Mouse (Mus musculus) lung, embryonic 15.5 days (tissue): ENCODE data around the gene Rnf224. TPM values are rescaled to one million over a fixed set of nuclear protein-coding genes. Genes with fewer than 3 reads are reported as not detected.

Source experiments
- ATAC-seq: fragments of 200-750 bp; cut with Nextera tagmentation; 2 replicates; pipeline ENCODE4 v1.8.0; 2017; ENCODE audit warnings: moderate number of reproducible peaks, borderline replicate concordance; ENCODE audit not compliant: low FRiP score, low TSS enrichment; ENCODE audit errors: extremely low read depth
- H3K27ac ChIP-seq: fragments of 300-500 bp; sonication (generic); 2 replicates; pipeline ENCODE4 v1.5.1; 2015; ENCODE audit warnings: moderate library complexity, mild to moderate bottlenecking, inconsistent platforms
- H3K27me3 ChIP-seq: fragments of 300-500 bp; sonication (generic); 2 replicates; pipeline ENCODE4 v1.6.1; 2015; ENCODE audit warnings: inconsistent platforms
- H3K36me3 ChIP-seq: fragments of 300-500 bp; sonication (generic); 2 replicates; pipeline ENCODE4 v1.6.1; 2015; ENCODE audit warnings: inconsistent platforms
- H3K4me1 ChIP-seq: fragments of 300-500 bp; sonication (generic); 2 replicates; pipeline ENCODE4 v1.6.1; 2015; ENCODE audit warnings: inconsistent platforms
- H3K4me2 ChIP-seq: fragments of 300-500 bp; sonication (generic); 2 replicates; pipeline ENCODE4 v1.6.1; 2015; ENCODE audit warnings: inconsistent platforms, mild to moderate bottlenecking, moderate library complexity
- H3K4me3 ChIP-seq: fragments of 300-500 bp; sonication (generic); 2 replicates; pipeline ENCODE4 v1.5.1; 2015; ENCODE audit warnings: mild to moderate bottlenecking, inconsistent platforms
- H3K9ac ChIP-seq: fragments of 300-500 bp; sonication (generic); 2 replicates; pipeline ENCODE4 v1.6.1; 2015; ENCODE audit warnings: inconsistent platforms
- H3K9me3 ChIP-seq: fragments of 300-500 bp; sonication (generic); 2 replicates; pipeline ENCODE4 v1.6.1; 2016; ENCODE audit warnings: inconsistent platforms
- WGBS: fragments of 180-500 bp; shearing (Covaris S2); methylation state at CpG from one replicate; pipeline ENCODE4 v1.1.7; 2015; 5-methylcytosine and 5-hydroxymethylcytosine counted together
- polyA plus RNA-seq: library from polyadenylated mRNA; unstranded; fragments of >200 nt; fragmentation: Nextera tagmentation; extraction: Ambion mirVana; gene quantifications from 2 replicates; pipeline ENCODE4 v1.2.1, GENCODE M21; 2015

Rnf224 gene
- polyA plus RNA-seq, 1 experiment from 2014 or later: not detected

- Histone ChIP-seq H3K4me3 (peak within 1 kb of the TSS; percentile 98), H3K4me2 (peak within 1 kb of the TSS; percentile 76), H3K4me1 (peaks cover 33% of the 10 kb centered on the region), H3K27ac (peak within 1 kb of the TSS; percentile 99), H3K36me3 (peaks cover 7% of the 10 kb centered on the region), H3K27me3 (no peaks in the 10 kb centered on the region), H3K9me3 (no peaks in the 10 kb centered on the region), H3K9ac (peak within 1 kb of the TSS; percentile 95)
- ATAC-seq: no peak
- WGBS: 0% methylated on average over 17 of the region's 17 CpGs
These were observed 12.2 kb downstream of the Rnf224 start, which contains the start of gene Tubb4b for GRCm38 (mm10) chr2:25224492-25224765. Gene Tubb4b (minus strand): TSS chr2:25224702.

DNA sequence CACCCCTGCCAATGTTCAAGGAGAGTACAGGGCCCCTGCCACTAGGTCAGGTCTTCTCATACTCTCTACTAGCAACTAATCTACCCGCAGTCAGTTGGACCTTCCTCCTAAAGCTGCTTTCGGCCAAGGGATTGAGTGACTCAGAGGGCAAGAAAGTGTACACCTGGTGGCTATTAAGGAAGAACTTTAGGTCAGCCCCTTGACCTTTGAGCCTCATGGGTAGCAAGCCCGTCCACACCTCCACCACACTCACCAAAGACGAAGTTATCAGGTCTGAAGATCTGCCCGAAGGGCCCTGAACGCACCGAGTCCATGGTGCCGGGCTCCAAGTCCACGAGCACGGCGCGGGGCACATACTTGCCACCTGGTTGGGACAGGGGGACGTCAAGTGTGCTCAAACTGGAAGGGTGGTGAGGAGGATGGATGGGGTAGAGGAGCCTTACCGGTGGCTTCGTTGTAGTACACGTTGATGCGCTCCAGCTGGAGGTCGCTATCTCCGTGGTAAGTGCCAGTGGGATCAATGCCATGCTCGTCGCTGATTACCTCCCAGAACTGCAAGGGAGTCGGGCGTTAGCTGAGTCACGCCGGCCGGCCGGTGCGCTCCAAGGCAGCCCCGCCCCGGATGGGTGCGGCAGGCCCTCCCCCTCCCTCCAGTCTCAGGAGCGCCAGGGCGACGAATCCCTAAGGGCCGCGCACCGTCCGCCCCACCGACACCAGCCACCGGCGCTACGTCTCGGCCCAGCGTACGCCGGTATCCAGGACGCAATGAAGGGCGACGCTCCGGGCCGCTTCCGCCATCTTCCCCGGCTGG lies 12.7 kb downstream of the Rnf224 start:
- Histone ChIP-seq H3K36me3 (peaks cover 7% of the 10 kb centered on the region), H3K4me2 (peak overlapping the region; percentile 76), H3K27me3 (no peaks in the 10 kb centered on the region), H3K4me1 (peaks cover 32% of the 10 kb centered on the region), H3K27ac (peak overlapping the region; percentile 99), H3K9me3 (no peaks in the 10 kb centered on the region), H3K9ac (peak overlapping the region; percentile 95), H3K4me3 (peak overlapping the region; percentile 98)
- peak; percentile 41 for ATAC-seq
- under 1% methylated on average over 53 of the region's 53 CpGs for WGBS

DNA sequence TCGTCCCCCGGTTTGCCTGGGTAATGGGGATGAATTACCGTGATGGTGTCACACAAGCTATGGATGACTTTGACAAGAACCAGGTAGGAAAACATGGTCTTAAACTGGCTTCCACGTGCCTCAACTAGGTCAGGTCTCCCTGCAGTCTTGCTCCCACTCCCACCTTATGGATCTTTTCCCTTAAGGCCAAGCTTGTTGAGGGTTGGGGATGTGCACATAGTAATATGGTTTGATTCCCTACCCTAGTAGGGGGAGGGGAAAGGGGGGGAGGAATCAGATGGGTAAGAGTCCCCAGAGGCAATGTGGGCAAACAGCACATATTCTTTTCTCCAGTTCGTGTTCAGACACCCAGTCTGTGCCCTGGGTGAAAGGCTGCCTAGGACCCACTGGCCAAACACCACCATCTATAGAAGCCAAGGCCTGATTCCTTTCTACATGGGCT lies 15.2 kb downstream of the Rnf224 start:
- no peak overlapping the region for H3K9ac ChIP-seq
- ATAC-seq: no peak
- H3K4me2 ChIP-seq: no peak overlapping the region
- no peak overlapping the region for H3K27ac ChIP-seq
- 71% methylated on average over 5 of the region's 5 CpGs for WGBS
- H3K27me3 ChIP-seq: no peaks in the 10 kb centered on the region
- H3K9me3 ChIP-seq: no peaks in the 10 kb centered on the region
- H3K36me3 ChIP-seq: peaks cover 7% of the 10 kb centered on the region
- no peak overlapping the region for H3K4me3 ChIP-seq
- H3K4me1 ChIP-seq: peaks cover 22% of the 10 kb centered on the region

DNA sequence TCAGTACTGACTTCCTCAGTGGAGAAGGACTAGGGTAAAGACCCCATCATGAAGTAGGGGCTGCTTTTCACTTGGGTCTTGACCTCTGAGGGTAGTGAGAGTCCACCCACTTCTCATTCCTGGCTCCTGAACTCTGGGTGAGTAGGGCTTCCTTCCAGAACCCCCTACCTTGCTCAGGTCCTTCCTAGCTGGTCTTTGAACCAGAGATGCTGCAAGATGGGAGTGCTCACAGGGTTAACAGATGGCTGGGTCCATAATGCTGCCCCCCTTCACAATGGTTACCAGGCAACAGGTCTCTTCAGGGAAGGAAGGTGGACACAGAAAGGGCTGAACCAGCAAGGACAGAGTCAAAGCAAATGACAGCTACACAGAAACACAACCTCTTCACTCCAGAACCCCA lies 18.1 kb downstream of the Rnf224 start, which contains the start of gene Fam166a:
Gene Fam166a, plus strand, starts transcription at position 301 of the 400 bp plus-strand sequence.
- Histone ChIP-seq H3K4me1 (peaks cover 10% of the 10 kb centered on the region), H3K9ac (no peak within 1 kb of the TSS), H3K4me3 (no peak within 1 kb of the TSS), H3K4me2 (no peak within 1 kb of the TSS), H3K9me3 (no peaks in the 10 kb centered on the region), H3K27me3 (no peaks in the 10 kb centered on the region), H3K27ac (no peak within 1 kb of the TSS), H3K36me3 (peaks cover 7% of the 10 kb centered on the region)
- no peak for ATAC-seq

GRCm38 (mm10) chr2:25217666-25218065 lies 18.9 kb downstream of the Rnf224 start:
- 47% methylated on average over 2 of the region's 2 CpGs for WGBS
- Histone ChIP-seq H3K36me3 (peaks cover 7% of the 10 kb centered on the region), H3K4me1 (peaks cover 4% of the 10 kb centered on the region; the same call in 1 of the 2 replicates), H3K27me3 (no peaks in the 10 kb centered on the region), H3K9me3 (no peaks in the 10 kb centered on the region), H3K9ac (no peak overlapping the region), H3K27ac (no peak overlapping the region), H3K4me3 (no peak overlapping the region), H3K4me2 (no peak overlapping the region)
- no peak for ATAC-seq

- Histone ChIP-seq H3K27ac (no peak within 1 kb of the TSS), H3K4me1 (peaks cover 18% of the 10 kb centered on the region), H3K27me3 (no peaks in the 10 kb centered on the region), H3K36me3 (no peaks in the 10 kb centered on the region), H3K9me3 (no peaks in the 10 kb centered on the region), H3K4me2 (no peak within 1 kb of the TSS), H3K4me3 (no peak within 1 kb of the TSS), H3K9ac (no peak within 1 kb of the TSS)
- ATAC-seq: no peak
- 55% methylated on average over 3 of the region's 3 CpGs for WGBS
These were observed 22.1 kb downstream of the Rnf224 start, which contains the start of gene Stpg3 for GRCm38 (mm10) chr2:25214444-25214843. Gene Stpg3 (minus strand): TSS chr2:25214637.

DNA sequence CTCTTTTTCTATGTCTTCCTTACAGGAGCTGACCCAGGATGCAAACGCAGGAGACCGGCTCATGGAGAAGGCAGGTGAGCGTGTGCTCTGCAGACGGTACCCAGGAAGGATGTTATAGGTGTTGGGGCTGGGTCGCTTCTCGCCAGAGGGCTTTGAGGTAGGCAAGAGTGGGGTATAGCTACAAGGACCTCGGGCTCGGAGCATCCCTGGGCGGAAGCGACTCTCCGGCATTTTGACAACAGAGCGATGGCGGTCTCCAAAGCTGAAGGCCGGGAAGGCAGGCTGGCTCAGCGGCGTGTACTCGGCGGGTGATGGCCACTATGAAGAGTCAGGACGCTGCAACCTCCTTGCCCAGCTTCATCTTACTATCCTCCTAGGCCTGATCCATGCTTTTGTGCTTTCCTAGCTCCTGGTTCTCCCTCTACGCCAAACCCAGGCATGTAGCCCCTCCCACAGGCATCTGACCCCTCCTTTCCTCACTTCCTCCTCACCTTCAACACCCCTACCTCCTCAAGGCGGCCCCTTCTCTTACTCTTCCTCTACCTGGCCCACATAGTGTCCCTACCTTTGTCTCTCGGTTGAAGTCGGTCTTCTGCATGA lies 23.2 kb downstream of the Rnf224 start:
- no peak overlapping the region for H3K4me3 ChIP-seq
- WGBS: 61% methylated on average over 23 of the region's 23 CpGs
- no peaks in the 10 kb centered on the region for H3K27me3 ChIP-seq
- no peak overlapping the region for H3K9ac ChIP-seq
- H3K4me2 ChIP-seq: no peak overlapping the region
- H3K9me3 ChIP-seq: no peaks in the 10 kb centered on the region
- no peaks in the 10 kb centered on the region for H3K36me3 ChIP-seq
- no peak overlapping the region for H3K27ac ChIP-seq
- no peak for ATAC-seq
- H3K4me1 ChIP-seq: peaks cover 22% of the 10 kb centered on the region

- H3K27me3 ChIP-seq: no peaks in the 10 kb centered on the region
- H3K4me3 ChIP-seq: peak within 1 kb of the TSS; percentile 87
- peaks cover 22% of the 10 kb centered on the region for H3K4me1 ChIP-seq
- H3K36me3 ChIP-seq: peaks cover 13% of the 10 kb centered on the region
- H3K9ac ChIP-seq: peak within 1 kb of the TSS; percentile 91
- peak within 1 kb of the TSS; percentile 90 for H3K27ac ChIP-seq
- no peaks in the 10 kb centered on the region for H3K9me3 ChIP-seq
- peak; percentile 91 for ATAC-seq
- peak within 1 kb of the TSS; percentile 75 for H3K4me2 ChIP-seq
- WGBS: under 1% methylated on average over 44 of the region's 44 CpGs
These were observed 25.4 kb downstream of the Rnf224 start, which contains the start of gene Nelfb for GRCm38 (mm10) chr2:25211121-25211670. Gene Nelfb (minus strand): TSS chr2:25211489.

- peaks cover 19% of the 10 kb centered on the region for H3K36me3 ChIP-seq
- 1% methylated on average over 24 of the region's 24 CpGs for WGBS
- H3K27me3 ChIP-seq: no peaks in the 10 kb centered on the region
- H3K4me1 ChIP-seq: peaks cover 22% of the 10 kb centered on the region
- H3K4me2 ChIP-seq: peak overlapping the region; percentile 75
- H3K9ac ChIP-seq: peak overlapping the region; percentile 91
- ATAC-seq: no peak
- peak overlapping the region; percentile 90 for H3K27ac ChIP-seq
- H3K4me3 ChIP-seq: peak overlapping the region; percentile 87
- H3K9me3 ChIP-seq: no peaks in the 10 kb centered on the region
These were observed 25.9 kb downstream of the Rnf224 start for GRCm38 (mm10) chr2:25210686-25211085.

- H3K4me2 ChIP-seq: no peak overlapping the region
- H3K4me3 ChIP-seq: no peak overlapping the region
- no peak overlapping the region for H3K9ac ChIP-seq
- no peaks in the 10 kb centered on the region for H3K27me3 ChIP-seq
- H3K9me3 ChIP-seq: no peaks in the 10 kb centered on the region
- H3K36me3 ChIP-seq: peaks cover 50% of the 10 kb centered on the region
- ATAC-seq: no peak
- peaks cover 22% of the 10 kb centered on the region for H3K4me1 ChIP-seq
- H3K27ac ChIP-seq: no peak overlapping the region
- WGBS: 88% methylated on average over 1 of the region's 1 CpGs
These were observed 29.0 kb downstream of the Rnf224 start for GRCm38 (mm10) chr2:25207593-25207992.

- Histone ChIP-seq H3K27ac (no peak overlapping the region), H3K36me3 (peaks cover 86% of the 10 kb centered on the region), H3K27me3 (no peaks in the 10 kb centered on the region), H3K4me3 (no peak overlapping the region), H3K4me2 (no peak overlapping the region), H3K9me3 (no peaks in the 10 kb centered on the region), H3K4me1 (no peaks in the 10 kb centered on the region; the same call in 1 of the 2 replicates), H3K9ac (no peak overlapping the region)
- ATAC-seq: peak; percentile 28; the same call in 1 of the 2 replicates
- WGBS: 62% methylated on average over 4 of the region's 4 CpGs
These were observed 32.9 kb downstream of the Rnf224 start for GRCm38 (mm10) chr2:25203631-25204214.
